Mouse (Mus musculus): ENCODE measurements at regions not wholly inside any gene's neighbourhood (a gene's known extent, or its start where the extent isn't known, plus 50 kb on each side); places are given as distances from the start of the nearest gene placed in this dataset.

- dilution Hi-C loops (cut with MboI; ENCODE audit: extremely low pct_ligation_motif_present, extremely low pct_unique_long_range_greater_than_20kb, low sequenced_read_pairs) = no loop called here
Observed at GRCm38 (mm10) chr6:51744607-51745006, 220.9 kb downstream of the Snx10 start.

GRCm38 (mm10) chr6:51754239-51754681, 230.6 kb downstream of the Snx10 start:
- no peaks in the 10 kb centered on the region for H3K4me1 ChIP-seq (ENCODE audit: control insufficient read depth in 1 of 2, insufficient read depth in 2 of 2)
- H3K4me3 ChIP-seq (replicated peaks in 1 of 3; ENCODE audit: low read depth in 2 of 3, low read length in 2 of 3, poor library complexity in 1 of 3) = no peak overlapping the region
- dilution Hi-C loops (cut with MboI; ENCODE audit: extremely low pct_ligation_motif_present, extremely low pct_unique_long_range_greater_than_20kb, low sequenced_read_pairs) (no loop called here), in situ Hi-C loops (cut with MboI; ENCODE audit: low pct_ligation_motif_present, low pct_unique_long_range_greater_than_20kb, low sequenced_read_pairs) (no loop called here)
- H3K4me2 ChIP-seq (ENCODE audit: insufficient read depth, low read depth, poor library complexity, severe bottlenecking) = no peak overlapping the region
- no peaks in the 10 kb centered on the region for H3K79me2 ChIP-seq (replicated peaks; ENCODE audit: control insufficient read depth, extremely low read depth, insufficient read depth, poor library complexity, severe bottlenecking)
- H3K9me3 ChIP-seq (replicated peaks; ENCODE audit: low read length) = no peaks in the 10 kb centered on the region
- H3K27ac ChIP-seq (ENCODE audit: insufficient read depth, low read depth) = no peak overlapping the region
- H3K27me3 ChIP-seq (replicated peaks) = no peaks in the 10 kb centered on the region
- DNase-seq (ENCODE audit: extremely low read depth) = no peak
- no peaks in the 10 kb centered on the region for H3K36me3 ChIP-seq (replicated peaks in 1 of 2; ENCODE audit: control insufficient read depth in 1 of 2, insufficient read depth in 1 of 2, low read length in 1 of 2)
- H3K9ac ChIP-seq (ENCODE audit: insufficient read depth, low read depth) = no peak overlapping the region
- TF ChIP-seq NRF1 (IDR thresholded peaks at IDR 0.05; ENCODE audit: low read depth, low read length) = no peak
- no peak for TF ChIP-seq USF2 (conservative IDR thresholded peaks at IDR 0.05; ENCODE audit: low read depth, low read length)
- no peak for TF ChIP-seq BHLHE40 (IDR thresholded peaks at IDR 0.05; ENCODE audit: low read depth, low read length)
- no peak for TF ChIP-seq CHD1 (IDR thresholded peaks at IDR 0.05; ENCODE audit: low read depth, low read length)
- no peak for TF ChIP-seq HCFC1 (IDR thresholded peaks at IDR 0.05; ENCODE audit: low read depth, low read length)

More at GRCm38 (mm10) chr6:51744607-51745006, 220.9 kb downstream of the Snx10 start:
- TF ChIP-seq TCF12 (IDR thresholded peaks at IDR 0.05; ENCODE audit: low read depth, low read length) (no peak), NELFE (IDR thresholded peaks at IDR 0.05; ENCODE audit: low read depth, low read length) (no peak), JUND (conservative IDR thresholded peaks at IDR 0.05; ENCODE audit: low read depth, low read length) (no peak), SIN3A (IDR thresholded peaks at IDR 0.05; ENCODE audit: low read length) (no peak), ZKSCAN1 (IDR thresholded peaks at IDR 0.05; ENCODE audit: borderline replicate concordance, low read depth, low read length) (no peak), MYC (IDR thresholded peaks at IDR 0.05; ENCODE audit: low read depth, low read length) (no peak), PAX5 (IDR thresholded peaks at IDR 0.05; ENCODE audit: low read length) (no peak), CHD2 (IDR thresholded peaks at IDR 0.05; ENCODE audit: low read length) (no peak), MEF2A (IDR thresholded peaks at IDR 0.05; ENCODE audit: borderline replicate concordance, low read depth, low read length) (no peak), POLR2A (IDR thresholded peaks at IDR 0.05; ENCODE audit: low read depth, low read length) (no peak), CHD1 (IDR thresholded peaks at IDR 0.05; ENCODE audit: low read depth, low read length) (no peak)
- H3K4me3 ChIP-seq (replicated peaks in 1 of 3; ENCODE audit: low read depth in 2 of 3, low read length in 2 of 3, poor library complexity in 1 of 3) = no peak overlapping the region
- no peaks in the 10 kb centered on the region for H3K79me2 ChIP-seq (replicated peaks; ENCODE audit: control insufficient read depth, extremely low read depth, insufficient read depth, poor library complexity, severe bottlenecking)
- no peaks in the 10 kb centered on the region for H3K36me3 ChIP-seq (replicated peaks in 1 of 2; ENCODE audit: control insufficient read depth in 1 of 2, insufficient read depth in 1 of 2, low read length in 1 of 2)
- no peak for DNase-seq (ENCODE audit: extremely low read depth)
- no peaks in the 10 kb centered on the region for H3K27me3 ChIP-seq (replicated peaks)
- in situ Hi-C loops (cut with MboI; ENCODE audit: low pct_ligation_motif_present, low pct_unique_long_range_greater_than_20kb, low sequenced_read_pairs) = no loop called here
- H3K9me3 ChIP-seq (replicated peaks; ENCODE audit: low read length) = no peaks in the 10 kb centered on the region
- no peak overlapping the region for H3K9ac ChIP-seq (ENCODE audit: insufficient read depth, low read depth)
- H3K4me2 ChIP-seq (ENCODE audit: insufficient read depth, low read depth, poor library complexity, severe bottlenecking) = no peak overlapping the region
- 0 out of 4 replicates have a peak, but pooled peaks cover 0 to 6% of the 10 kb centered on the region in 2 experiments for H3K4me1 ChIP-seq (ENCODE audit: control insufficient read depth in 1 of 2, insufficient read depth in 2 of 2)
- H3K27ac ChIP-seq (ENCODE audit: insufficient read depth, low read depth) = no peak overlapping the region

- DNase-seq (ENCODE audit: extremely low read depth) = no peak
- Histone ChIP-seq H3K4me2 (ENCODE audit: insufficient read depth, low read depth, poor library complexity, severe bottlenecking) (no peak overlapping the region), H3K79me2 (replicated peaks; ENCODE audit: control insufficient read depth, extremely low read depth, insufficient read depth, poor library complexity, severe bottlenecking) (no peaks in the 10 kb centered on the region), H3K4me3 (replicated peaks in 1 of 3; ENCODE audit: low read depth in 2 of 3, low read length in 2 of 3, poor library complexity in 1 of 3) (no peak overlapping the region), H3K9me3 (replicated peaks; ENCODE audit: low read length) (no peaks in the 10 kb centered on the region), H3K27me3 (replicated peaks) (no peaks in the 10 kb centered on the region), H3K36me3 (replicated peaks in 1 of 2; ENCODE audit: control insufficient read depth in 1 of 2, insufficient read depth in 1 of 2, low read length in 1 of 2) (no peaks in the 10 kb centered on the region), H3K4me1 (ENCODE audit: control insufficient read depth in 1 of 2, insufficient read depth in 2 of 2) (peaks cover 0 to 7% of the 10 kb centered on the region in 2 experiments; a peak in 2 of 4 replicates), H3K27ac (ENCODE audit: insufficient read depth, low read depth) (no peak overlapping the region), H3K9ac (ENCODE audit: insufficient read depth, low read depth) (no peak overlapping the region)
- in situ Hi-C loops (cut with MboI; ENCODE audit: low pct_ligation_motif_present, low pct_unique_long_range_greater_than_20kb, low sequenced_read_pairs) (no loop called here), dilution Hi-C loops (cut with MboI; ENCODE audit: extremely low pct_ligation_motif_present, extremely low pct_unique_long_range_greater_than_20kb, low sequenced_read_pairs) (no loop called here)
- no peak for TF ChIP-seq MYC (IDR thresholded peaks at IDR 0.05; ENCODE audit: low read depth, low read length)
- no peak for TF ChIP-seq NELFE (IDR thresholded peaks at IDR 0.05; ENCODE audit: low read depth, low read length)
- TF ChIP-seq POLR2A (IDR thresholded peaks at IDR 0.05; ENCODE audit: low read depth, low read length) = no peak
Observed at GRCm38 (mm10) chr6:51757131-51757530, 233.4 kb downstream of the Snx10 start.
